Mouse (Mus musculus) kidney, embryonic 15.5 days (tissue): ENCODE results near the gene Tssk6. TPM values are rescaled to one million over a fixed set of nuclear protein-coding genes. Genes with fewer than 3 reads are reported as not detected.

Source experiments
- ATAC-seq: fragments of 200-750 bp; cut with Nextera tagmentation; replicated peaks from 2 replicates; pipeline ENCODE4 v1.8.0; 2017; ENCODE audit warnings: moderate TSS enrichment; ENCODE audit not compliant: low FRiP score
- H3K27ac ChIP-seq: fragments of 300-500 bp; sonication (generic); 2 replicates; pipeline ENCODE4 v1.5.1; 2015; ENCODE audit warnings: mild to moderate bottlenecking, inconsistent platforms
- H3K27me3 ChIP-seq: fragments of 300-500 bp; sonication (generic); 2 replicates; pipeline ENCODE4 v1.6.1; 2015; ENCODE audit warnings: inconsistent platforms
- H3K36me3 ChIP-seq: fragments of 300-500 bp; sonication (generic); 2 replicates; pipeline ENCODE4 v1.6.1; 2015; ENCODE audit warnings: inconsistent platforms
- H3K4me1 ChIP-seq: fragments of 300-500 bp; sonication (generic); 2 replicates; pipeline ENCODE4 v1.6.1; 2015; ENCODE audit warnings: inconsistent platforms
- H3K4me2 ChIP-seq: fragments of 300-500 bp; sonication (generic); 2 replicates; pipeline ENCODE4 v1.6.1; 2015; ENCODE audit warnings: moderate library complexity, mild to moderate bottlenecking, inconsistent platforms
- H3K4me3 ChIP-seq: fragments of 300-500 bp; sonication (generic); replicated peaks from 2 replicates; pipeline ENCODE4 v1.5.1; 2015; ENCODE audit warnings: mild to moderate bottlenecking, inconsistent platforms
- H3K9ac ChIP-seq: fragments of 300-500 bp; sonication (generic); 2 replicates; pipeline ENCODE4 v1.6.1; 2015; ENCODE audit warnings: mild to moderate bottlenecking, inconsistent platforms
- H3K9me3 ChIP-seq: fragments of 300-500 bp; sonication (generic); replicated peaks from 2 replicates; pipeline ENCODE4 v1.6.1; 2016; ENCODE audit warnings: inconsistent platforms
- WGBS: fragments of 180-500 bp; shearing (Covaris S2); methylation state at CpG from one replicate; pipeline ENCODE4 v1.1.7; 2015; ENCODE audit warnings: mixed read lengths; 5-methylcytosine and 5-hydroxymethylcytosine counted together
- polyA plus RNA-seq: library from polyadenylated mRNA; unstranded; fragments of >200 nt; fragmentation: Nextera tagmentation; extraction: Ambion mirVana; gene quantifications from 2 replicates; pipeline ENCODE4 v1.2.1, GENCODE M21; 2015

Tssk6 gene
- polyA plus RNA-seq, result 3.4 and 4.6 TPM in 2 replicates

DNA sequence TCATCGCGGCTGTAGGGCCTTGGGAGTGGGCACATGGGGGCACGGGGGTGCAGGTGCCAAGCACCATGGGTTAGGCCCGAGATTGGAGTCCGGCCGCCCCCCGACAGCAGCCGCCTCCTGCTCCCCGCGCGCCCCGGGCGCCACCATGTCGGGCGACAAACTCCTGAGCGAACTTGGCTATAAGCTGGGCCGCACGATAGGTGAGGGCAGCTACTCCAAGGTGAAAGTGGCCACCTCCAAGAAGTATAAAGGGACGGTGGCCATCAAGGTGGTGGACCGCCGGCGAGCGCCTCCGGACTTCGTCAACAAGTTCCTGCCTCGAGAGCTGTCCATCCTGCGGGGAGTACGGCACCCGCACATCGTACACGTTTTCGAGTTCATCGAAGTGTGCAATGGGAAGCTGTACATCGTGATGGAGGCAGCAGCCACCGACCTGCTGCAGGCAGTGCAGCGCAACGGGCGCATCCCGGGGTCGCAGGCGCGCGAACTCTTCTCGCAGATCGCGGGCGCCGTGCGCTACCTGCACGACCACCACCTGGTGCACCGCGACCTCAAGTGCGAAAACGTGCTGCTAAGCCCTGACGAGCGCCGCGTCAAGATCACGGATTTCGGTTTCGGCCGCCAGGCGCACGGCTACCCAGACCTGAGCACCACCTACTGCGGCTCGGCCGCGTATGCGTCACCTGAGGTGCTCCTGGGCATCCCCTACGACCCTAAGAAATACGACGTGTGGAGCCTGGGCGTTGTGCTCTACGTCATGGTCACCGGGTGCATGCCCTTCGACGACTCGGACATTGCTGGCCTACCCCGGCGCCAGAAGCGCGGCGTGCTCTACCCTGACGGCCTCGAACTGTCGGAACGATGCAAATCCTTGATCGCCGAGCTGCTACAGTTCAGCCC, at the start of gene Tssk6, which contains the start of the genes Ndufa13 and Yjefn3:
Tssk6 (plus strand) TSS at position 22 of the 900 bp plus-strand sequence.
Ndufa13 (minus strand) TSS at position 396 of the 900 bp plus-strand sequence.
Yjefn3 (minus strand) TSS at position 550 of the 900 bp plus-strand sequence.
- ATAC-seq, result peak; percentile 44
- Histone ChIP-seq H3K4me1 (peaks cover 51% of the 10 kb centered on the region), H3K9ac (peak within 1 kb of the TSS; percentile 70), H3K36me3 (peaks cover 22% of the 10 kb centered on the region; the same call in 1 of the 2 replicates), H3K9me3 (no peaks in the 10 kb centered on the region), H3K4me3 (peak within 1 kb of the TSS; percentile 83), H3K27ac (peak within 1 kb of the TSS; percentile 98), H3K4me2 (peak within 1 kb of the TSS; percentile 92), H3K27me3 (no peaks in the 10 kb centered on the region)
- 2% methylated on average over 89 of the region's 89 CpGs for WGBS

DNA sequence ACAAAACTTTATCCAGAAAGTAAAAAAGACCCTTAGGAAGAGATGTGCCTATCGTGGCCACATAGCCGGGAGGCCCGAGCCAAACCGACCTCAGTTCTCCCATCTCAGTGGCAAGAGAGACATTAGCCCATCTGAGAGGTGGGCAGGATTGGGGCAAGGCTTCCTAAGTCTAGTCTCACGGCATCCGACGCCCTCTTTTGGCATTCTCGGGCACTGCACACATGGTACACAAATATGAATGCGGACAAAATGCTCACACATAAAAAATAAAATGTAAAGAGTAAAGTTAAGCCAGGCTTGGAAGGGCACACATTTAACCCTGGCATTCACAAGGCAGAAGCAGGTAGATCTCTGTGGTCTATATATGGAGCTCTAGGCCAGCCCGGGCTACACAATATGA, 48.1 kb upstream of the Tssk6 start:
- Histone ChIP-seq H3K36me3 (no peaks in the 10 kb centered on the region), H3K27ac (no peak overlapping the region), H3K4me1 (no peaks in the 10 kb centered on the region), H3K27me3 (no peaks in the 10 kb centered on the region), H3K9me3 (no peaks in the 10 kb centered on the region), H3K4me3 (no peak overlapping the region), H3K4me2 (no peak overlapping the region), H3K9ac (no peak overlapping the region)
- ATAC-seq, result no peak
- WGBS, result 91% methylated on average over 10 of the region's 10 CpGs

DNA sequence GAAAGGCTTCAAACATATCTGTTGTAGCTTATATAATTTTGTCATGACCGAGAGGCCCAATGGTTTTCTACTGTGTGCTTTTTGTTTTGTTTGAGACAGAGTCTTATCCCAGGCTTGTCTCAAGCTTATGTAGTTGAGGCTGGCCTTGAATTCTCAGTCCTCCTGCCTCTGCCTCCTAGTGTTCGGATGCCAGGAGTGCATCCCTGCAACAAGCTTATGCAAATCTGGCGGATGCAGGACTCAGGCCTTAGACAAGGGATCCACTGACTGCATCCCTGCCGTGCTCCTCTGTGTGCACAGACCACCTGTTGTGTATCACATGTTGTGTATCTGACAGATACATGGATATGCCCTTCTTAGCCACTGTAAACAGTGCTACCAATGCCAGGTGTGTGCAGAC, 41.2 kb upstream of the Tssk6 start:
- no peaks in the 10 kb centered on the region for H3K27me3 ChIP-seq
- ATAC-seq, result no peak
- H3K9ac ChIP-seq, result no peak overlapping the region
- H3K27ac ChIP-seq, result no peak overlapping the region
- H3K9me3 ChIP-seq, result no peaks in the 10 kb centered on the region
- H3K36me3 ChIP-seq, result no peaks in the 10 kb centered on the region
- H3K4me3 ChIP-seq, result no peak overlapping the region
- WGBS, result 60% methylated on average over 4 of the region's 4 CpGs
- H3K4me2 ChIP-seq, result no peak overlapping the region
- no peaks in the 10 kb centered on the region for H3K4me1 ChIP-seq

DNA sequence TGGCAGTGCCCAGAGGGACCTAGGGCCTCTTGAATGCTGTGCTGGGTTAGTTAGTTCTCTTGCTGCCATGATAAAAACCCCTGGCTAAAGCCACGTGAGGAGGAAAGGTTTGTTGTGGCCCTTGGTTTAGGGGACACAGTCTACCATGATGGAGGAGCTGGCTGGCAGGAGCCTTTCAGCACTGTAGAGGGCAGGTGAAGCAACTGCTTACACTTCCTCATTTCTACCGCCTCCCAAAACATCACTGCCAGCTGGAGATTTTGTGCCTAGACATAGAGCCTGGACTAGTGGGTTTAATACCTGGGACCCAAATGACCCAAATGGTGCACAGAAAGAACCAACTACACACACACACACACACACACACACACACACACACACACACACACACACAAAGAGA, 40.7 kb upstream of the Tssk6 start:
- H3K9ac ChIP-seq, result no peak overlapping the region
- H3K9me3 ChIP-seq, result no peaks in the 10 kb centered on the region
- H3K4me2 ChIP-seq, result no peak overlapping the region
- no peak overlapping the region for H3K27ac ChIP-seq
- no peaks in the 10 kb centered on the region for H3K27me3 ChIP-seq
- WGBS, result 71% methylated on average over 2 of the region's 2 CpGs
- H3K4me1 ChIP-seq, result no peaks in the 10 kb centered on the region
- no peak for ATAC-seq
- no peaks in the 10 kb centered on the region for H3K36me3 ChIP-seq
- H3K4me3 ChIP-seq, result no peak overlapping the region

DNA sequence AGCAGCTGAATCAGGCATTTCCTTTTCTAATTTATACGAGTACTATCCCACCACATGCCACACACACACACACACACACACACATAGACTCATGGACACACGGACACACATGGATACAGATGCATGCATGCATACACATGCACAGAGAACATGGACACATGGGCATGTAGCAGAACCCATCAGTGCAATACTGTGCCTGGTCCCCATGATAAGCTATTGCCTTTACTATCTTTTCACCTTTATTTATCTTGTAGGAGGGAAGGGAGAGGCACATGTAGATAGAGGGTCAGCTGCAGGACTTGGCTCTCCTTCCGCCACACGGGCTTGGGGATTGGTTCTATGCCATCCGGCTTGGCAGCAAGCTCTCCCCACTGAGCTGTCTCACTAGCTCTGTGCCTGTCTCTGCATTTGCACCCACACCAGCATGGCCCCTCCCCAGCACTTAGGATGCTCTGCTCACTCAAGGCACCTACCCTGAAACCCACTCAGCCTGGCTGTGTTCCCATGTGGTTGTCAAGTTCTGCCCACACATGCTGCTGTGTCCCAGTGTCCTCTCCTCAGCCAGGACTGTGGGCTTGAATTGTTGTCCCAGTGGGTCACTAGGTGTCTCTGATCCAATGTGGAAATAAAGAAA, 38.5 kb upstream of the Tssk6 start:
- no peak for ATAC-seq
- no peak overlapping the region for H3K4me3 ChIP-seq
- no peaks in the 10 kb centered on the region for H3K36me3 ChIP-seq

DNA sequence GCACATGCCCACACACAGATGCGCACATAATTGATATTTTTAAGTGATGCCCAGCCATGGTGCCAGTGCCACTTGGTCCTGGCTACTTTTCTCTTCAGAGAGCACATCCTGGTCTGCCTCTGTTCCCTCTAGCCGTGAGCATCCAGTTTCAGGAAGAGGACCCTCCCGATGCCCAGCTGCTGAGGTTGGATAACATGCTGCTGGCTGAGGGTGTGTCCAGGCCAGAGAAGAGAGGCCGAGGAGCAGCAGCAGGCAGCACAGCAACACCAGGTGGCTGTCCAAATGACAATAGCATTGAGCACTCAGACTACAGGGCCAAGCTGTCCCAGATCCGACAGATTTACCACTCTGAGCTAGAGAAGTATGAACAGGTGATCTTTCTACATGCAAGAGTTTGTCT, 37.8 kb upstream of the Tssk6 start:
- no peaks in the 10 kb centered on the region for H3K4me1 ChIP-seq
- no peak overlapping the region for H3K4me3 ChIP-seq
- H3K9ac ChIP-seq, result no peak overlapping the region
- H3K9me3 ChIP-seq, result no peaks in the 10 kb centered on the region
- no peaks in the 10 kb centered on the region for H3K27me3 ChIP-seq
- 52% methylated on average over 5 of the region's 5 CpGs for WGBS
- H3K27ac ChIP-seq, result no peak overlapping the region
- H3K36me3 ChIP-seq, result no peaks in the 10 kb centered on the region
- ATAC-seq, result no peak
- H3K4me2 ChIP-seq, result no peak overlapping the region

More for the DNA sequence above, 38.5 kb upstream of the Tssk6 start:
- Histone ChIP-seq H3K4me1 (no peaks in the 10 kb centered on the region), H3K9ac (no peak overlapping the region), H3K4me2 (no peak overlapping the region), H3K27me3 (no peaks in the 10 kb centered on the region), H3K27ac (no peak overlapping the region), H3K9me3 (no peaks in the 10 kb centered on the region)
- WGBS, result 85% methylated on average over 5 of the region's 5 CpGs

DNA sequence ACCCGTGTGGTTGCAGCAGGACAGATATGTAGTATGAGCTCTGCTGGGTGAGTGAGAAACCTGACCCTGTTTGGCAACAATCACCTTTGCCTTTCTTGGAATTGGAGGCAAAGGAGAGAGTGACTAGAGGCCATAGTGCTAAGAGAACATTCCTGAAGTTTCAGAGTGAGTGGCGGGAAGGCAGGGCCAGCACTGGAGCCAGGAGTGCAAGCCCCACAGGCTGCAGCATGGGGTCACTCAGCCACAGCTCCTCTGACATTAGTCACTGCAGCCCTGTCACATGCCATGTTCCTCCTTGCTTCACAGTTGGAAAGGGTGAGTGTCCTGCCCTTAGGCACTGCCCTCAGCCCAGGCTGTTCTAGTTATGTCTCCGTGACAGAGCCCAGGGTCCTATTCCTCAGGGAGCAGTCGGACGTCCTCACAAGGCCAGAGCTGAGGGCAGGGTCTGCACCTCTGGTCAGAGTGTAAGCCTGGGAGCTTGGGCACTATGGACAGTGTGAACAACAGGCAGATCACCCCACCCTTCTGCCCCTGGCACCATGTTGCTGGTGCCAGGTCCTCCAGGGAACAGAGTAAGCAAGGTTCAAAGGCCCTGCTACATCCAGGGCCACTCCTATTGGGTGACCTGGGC, 34.2 kb upstream of the Tssk6 start:
- no peak overlapping the region for H3K9ac ChIP-seq
- H3K36me3 ChIP-seq, result no peaks in the 10 kb centered on the region
- no peaks in the 10 kb centered on the region for H3K4me1 ChIP-seq
- no peak overlapping the region for H3K27ac ChIP-seq
- no peaks in the 10 kb centered on the region for H3K9me3 ChIP-seq
- H3K27me3 ChIP-seq, result no peaks in the 10 kb centered on the region
- H3K4me2 ChIP-seq, result no peak overlapping the region
- 68% methylated on average over 5 of the region's 5 CpGs for WGBS
- no peak for ATAC-seq
- no peak overlapping the region for H3K4me3 ChIP-seq

DNA sequence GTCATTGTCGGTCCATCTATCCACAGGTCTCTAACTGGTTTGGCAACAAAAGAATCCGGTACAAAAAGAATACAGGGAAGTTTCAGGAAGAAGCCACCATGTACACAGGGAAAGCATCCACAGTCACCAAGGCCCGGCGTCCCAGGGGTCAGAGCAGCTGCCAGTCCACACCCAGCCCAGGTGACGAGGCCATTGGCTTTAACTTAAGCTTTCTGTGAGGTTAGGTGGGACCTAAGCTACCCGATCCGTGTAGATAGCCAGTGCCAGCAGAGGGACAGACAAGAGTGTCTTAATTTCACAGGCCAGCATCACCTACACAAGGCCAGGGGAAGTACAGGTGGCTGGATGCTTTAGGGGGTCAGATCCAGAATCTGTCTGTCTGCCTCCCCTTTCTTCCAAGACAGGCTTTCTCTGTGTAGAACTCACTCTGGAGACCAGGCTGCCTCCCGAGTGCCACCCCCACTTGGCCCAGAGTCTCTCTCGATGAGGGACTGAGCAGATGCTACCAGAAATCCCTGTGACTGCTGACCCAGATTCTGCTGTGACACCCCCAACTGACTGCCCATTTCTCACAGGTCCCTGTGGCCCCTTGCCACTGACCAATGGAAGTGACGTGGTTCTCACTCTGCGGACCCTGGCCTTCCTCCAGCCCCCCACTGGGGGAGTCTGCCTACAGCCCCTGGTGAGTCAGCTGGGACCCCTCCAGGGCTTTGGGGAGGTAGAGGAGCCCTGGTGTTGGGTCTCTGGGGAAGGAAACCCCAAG, 31.8 kb upstream of the Tssk6 start:
- H3K36me3 ChIP-seq, result no peaks in the 10 kb centered on the region
- no peak overlapping the region for H3K9ac ChIP-seq
- H3K4me2 ChIP-seq, result no peak overlapping the region
- no peak overlapping the region for H3K4me3 ChIP-seq
- 0 out of 2 replicates have a peak, but pooled peaks cover 5% of the 10 kb centered on the region for H3K4me1 ChIP-seq
- H3K9me3 ChIP-seq, result no peaks in the 10 kb centered on the region
- WGBS, result 82% methylated on average over 11 of the region's 11 CpGs
- ATAC-seq, result no peak
- no peak overlapping the region for H3K27ac ChIP-seq
- peaks cover 4% of the 10 kb centered on the region; the same call in 1 of the 2 replicates for H3K27me3 ChIP-seq

DNA sequence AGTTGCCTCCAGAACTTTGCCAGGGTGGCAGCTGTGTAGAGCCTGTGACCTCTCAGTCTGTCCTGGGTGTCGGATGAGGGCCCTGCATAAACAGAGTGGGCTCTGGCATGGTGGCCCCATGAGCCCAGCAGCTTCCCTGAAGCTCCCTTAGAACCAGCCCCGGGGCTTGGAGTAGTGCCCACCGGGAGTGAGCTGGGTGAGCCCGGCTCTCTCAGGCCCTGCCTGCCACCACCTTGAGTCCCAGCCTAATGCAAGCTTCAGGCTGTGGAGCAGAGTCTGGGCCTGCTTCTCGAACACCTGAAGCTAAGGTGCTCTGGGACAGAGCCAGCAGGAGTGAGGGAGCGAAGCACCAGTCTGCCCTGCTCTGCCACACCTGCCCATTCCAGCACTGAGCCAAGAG, 31.1 kb upstream of the Tssk6 start:
- no peak overlapping the region for H3K4me2 ChIP-seq
- H3K4me1 ChIP-seq, result 0 out of 2 replicates have a peak, but pooled peaks cover 5% of the 10 kb centered on the region
- no peak overlapping the region for H3K9ac ChIP-seq
- H3K4me3 ChIP-seq, result no peak overlapping the region
- no peak for ATAC-seq
- H3K27ac ChIP-seq, result no peak overlapping the region
- WGBS, result 83% methylated on average over 6 of the region's 6 CpGs
- peaks cover 4% of the 10 kb centered on the region; the same call in 1 of the 2 replicates for H3K27me3 ChIP-seq
- no peaks in the 10 kb centered on the region for H3K9me3 ChIP-seq
- H3K36me3 ChIP-seq, result no peaks in the 10 kb centered on the region

DNA sequence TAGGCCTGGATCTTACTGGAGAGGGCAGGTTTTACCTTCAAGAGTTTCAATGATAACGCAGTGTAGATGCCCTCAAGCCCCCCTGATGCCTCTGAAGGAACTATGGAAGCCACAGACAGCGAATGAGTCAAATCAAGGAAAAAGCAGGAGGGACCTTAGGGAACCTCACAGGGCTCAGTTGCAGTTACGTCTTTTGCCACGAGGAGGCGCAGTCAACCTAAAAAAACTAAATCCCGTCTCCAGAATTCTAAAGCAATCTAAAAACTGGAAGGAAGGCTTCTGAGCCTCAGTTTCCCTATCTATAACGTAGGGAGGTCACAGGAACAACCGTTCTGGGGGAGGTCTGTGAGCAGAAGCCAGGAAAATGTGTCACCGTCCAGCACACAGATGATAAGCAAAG, 27.8 kb upstream of the Tssk6 start:
- H3K27ac ChIP-seq, result no peak overlapping the region
- H3K4me2 ChIP-seq, result no peak overlapping the region
- H3K9ac ChIP-seq, result no peak overlapping the region
- no peak for ATAC-seq
- H3K36me3 ChIP-seq, result no peaks in the 10 kb centered on the region
- WGBS, result 13% methylated on average over 9 of the region's 9 CpGs
- no peaks in the 10 kb centered on the region for H3K9me3 ChIP-seq
- H3K4me1 ChIP-seq, result 0 out of 2 replicates have a peak, but pooled peaks cover 5% of the 10 kb centered on the region
- H3K4me3 ChIP-seq, result no peak overlapping the region
- peaks cover 27% of the 10 kb centered on the region for H3K27me3 ChIP-seq

DNA sequence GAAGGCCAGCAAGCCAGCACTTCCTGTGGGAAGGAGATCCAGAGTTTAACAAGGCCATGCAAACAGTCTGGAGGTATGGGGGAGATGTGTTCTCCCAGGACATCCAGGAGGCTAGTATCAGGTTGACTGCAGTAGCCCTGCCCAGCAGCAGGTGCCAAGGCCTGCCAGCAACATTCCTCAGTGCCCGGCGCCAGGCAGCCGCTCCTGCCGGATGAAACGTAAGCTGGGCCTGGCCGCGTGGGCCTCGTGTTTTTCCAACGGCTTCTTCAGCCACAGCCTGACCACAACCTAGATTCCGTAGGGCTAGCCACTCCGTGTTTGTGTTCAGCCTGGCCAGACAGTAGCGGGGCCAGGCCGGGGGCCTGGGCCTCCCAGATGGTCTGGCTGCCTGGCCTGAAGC, 27.3 kb upstream of the Tssk6 start:
- WGBS, result 67% methylated on average over 13 of the region's 13 CpGs
- H3K4me2 ChIP-seq, result no peak overlapping the region
- H3K36me3 ChIP-seq, result no peaks in the 10 kb centered on the region
- H3K9me3 ChIP-seq, result no peaks in the 10 kb centered on the region
- peaks cover 32% of the 10 kb centered on the region for H3K27me3 ChIP-seq
- H3K9ac ChIP-seq, result 0 out of 2 replicates have a peak overlapping the region, but pooled peaks have one; percentile 3
- 0 out of 2 replicates have a peak, but pooled peaks cover 5% of the 10 kb centered on the region for H3K4me1 ChIP-seq
- 0 out of 2 replicates have a peak, but pooled peaks have one; percentile 15 for ATAC-seq
- H3K4me3 ChIP-seq, result no peak overlapping the region
- H3K27ac ChIP-seq, result no peak overlapping the region
